Mouse (Mus musculus) natural killer cell, adult 2 months (primary cell): ENCODE measurements around the gene Gm9639.
"Not testable (repeated sequence)": the region's sequence is repeated elsewhere in the genome, so short reads cannot be mapped to it uniquely, and the experiment has no call there.

Source experiments
- DNase-seq, 2 experiments: peaks; one replicate each; pipeline ENCODE4 v3.0.0; 2022; ENCODE audit warnings: low spot score in 2 of 2

Gene Gm9639

GRCm38 (mm10) chr10:77794976-77795375, at the start of gene Gm9639:
Gm9639 (minus strand) TSS chr10:77795076.
- DNase-seq: no peak

- no peak for DNase-seq
Measured at GRCm38 (mm10) chr10:77839006-77839405, 44.1 kb upstream of the Gm9639 start.

GRCm38 (mm10) chr10:77835647-77836046, 40.8 kb upstream of the Gm9639 start, which contains the start of gene Krtap10-10:
Krtap10-10 (plus strand) TSS chr10:77835947.
- no peak for DNase-seq

GRCm38 (mm10) chr10:77826951-77827350, 32.1 kb upstream of the Gm9639 start, which contains the start of gene Krtap10-4:
Krtap10-4 (minus strand) TSS chr10:77827095.
- no peak for DNase-seq

- no peak for DNase-seq
Measured at GRCm38 (mm10) chr10:77819203-77819602, 24.3 kb upstream of the Gm9639 start.

- no peak for DNase-seq
Measured at GRCm38 (mm10) chr10:77818523-77818922, 23.6 kb upstream of the Gm9639 start.

GRCm38 (mm10) chr10:77815514-77815913, 20.6 kb upstream of the Gm9639 start:
- peak; percentile 28 to 38 for DNase-seq

- no peak for DNase-seq
Measured at GRCm38 (mm10) chr10:77814382-77814781, 19.5 kb upstream of the Gm9639 start, which contains the start of gene Gm2696. Gm2696 (plus strand) TSS chr10:77814682.

- DNase-seq: no peak
Measured at GRCm38 (mm10) chr10:77811743-77812142, 16.9 kb upstream of the Gm9639 start, which contains the start of gene Gm9507. Gm9507 (minus strand) TSS chr10:77811843.

- no peak for DNase-seq
Measured at GRCm38 (mm10) chr10:77804095-77804494, 9.2 kb upstream of the Gm9639 start.

GRCm38 (mm10) chr10:77798921-77799508, 4.1 kb upstream of the Gm9639 start, which contains the start of gene Gm19668:
Gm19668 (minus strand) TSS chr10:77799133.
- no peak for DNase-seq

GRCm38 (mm10) chr10:77798164-77798920, 3.5 kb upstream of the Gm9639 start:
- not testable (repeated sequence) for DNase-seq

- no peak for DNase-seq
Measured at GRCm38 (mm10) chr10:77797677-77798076, 2.8 kb upstream of the Gm9639 start.

- no peak for DNase-seq
Measured at GRCm38 (mm10) chr10:77788621-77789020, 6.3 kb downstream of the Gm9639 start.

- DNase-seq: not testable (repeated sequence)
Measured at GRCm38 (mm10) chr10:77787876-77788275, 7.0 kb downstream of the Gm9639 start, which contains the start of gene Gm7137. Gm7137 (minus strand) TSS chr10:77788200.

GRCm38 (mm10) chr10:77783396-77783795, 11.5 kb downstream of the Gm9639 start:
- DNase-seq: not testable (repeated sequence)

- DNase-seq: not testable (repeated sequence)
Measured at GRCm38 (mm10) chr10:77782442-77782841, 12.4 kb downstream of the Gm9639 start, which contains the start of gene Gm3250. Gm3250 (minus strand) TSS chr10:77782542.

GRCm38 (mm10) chr10:77776844-77777243, 18.0 kb downstream of the Gm9639 start, which contains the start of gene Gm7138:
Gm7138 (minus strand) TSS chr10:77776944.
- DNase-seq: not testable (repeated sequence)

- DNase-seq: not testable (repeated sequence)
Measured at GRCm38 (mm10) chr10:77772142-77772541, 22.7 kb downstream of the Gm9639 start.

GRCm38 (mm10) chr10:77771225-77771624, 23.7 kb downstream of the Gm9639 start, which contains the start of gene Gm3238:
Gm3238 (minus strand) TSS chr10:77771325.
- DNase-seq: not testable (repeated sequence)

GRCm38 (mm10) chr10:77769727-77770126, 25.1 kb downstream of the Gm9639 start:
- no peak for DNase-seq

- not testable (repeated sequence) for DNase-seq
Measured at GRCm38 (mm10) chr10:77759582-77759981, 35.3 kb downstream of the Gm9639 start, which contains the start of gene Gm3233. Gm3233 (minus strand) TSS chr10:77759682.
